Mouse (Mus musculus): ENCODE data around the gene Ntn1. TPM values are rescaled to one million over a fixed set of nuclear protein-coding genes. Genes with fewer than 3 reads are reported as not detected.

Gene Ntn1
- polyA plus RNA-seq, 1 experiment from 2014 or later, result 13.6 TPM

DNA sequence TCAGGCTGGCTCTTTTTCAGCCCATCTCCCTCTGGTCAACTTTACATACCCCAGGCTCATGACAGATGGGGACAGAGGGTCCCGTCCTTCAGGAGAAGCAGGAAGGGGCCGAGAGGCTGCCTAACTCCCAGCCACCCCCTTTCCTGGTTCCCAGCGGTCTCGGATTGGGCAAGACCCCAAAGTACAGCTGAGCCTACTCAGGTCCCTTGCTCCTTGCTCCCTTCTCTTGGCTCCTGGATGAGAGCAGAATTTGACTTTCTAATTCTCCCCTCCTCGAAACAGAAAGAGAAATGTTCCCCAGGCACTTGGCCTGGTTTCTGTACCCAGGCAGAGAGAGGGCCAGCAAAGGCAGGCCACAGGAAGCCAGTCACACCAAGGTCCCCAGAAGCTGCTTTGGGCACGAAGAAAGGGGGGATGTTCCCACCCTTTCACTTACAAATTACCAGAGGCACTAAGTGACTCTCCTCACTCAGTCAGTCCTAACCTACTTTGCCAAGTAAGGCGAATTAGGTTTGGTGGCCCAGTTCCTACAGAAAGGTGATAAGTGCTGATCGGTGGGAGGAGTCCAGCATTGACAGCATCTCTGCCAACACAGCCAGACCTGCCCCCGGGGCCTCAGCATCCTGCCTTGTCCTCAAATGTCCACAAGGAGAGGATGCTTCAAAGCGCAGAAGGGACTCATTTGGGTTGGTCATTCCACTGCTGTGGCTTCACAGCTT lies 70.1 kb downstream of the Ntn1 start:
- H3K4me2 ChIP-seq (replicated peaks; ENCODE audit: low read depth, low read length), result no peak overlapping the region
- no peaks in the 10 kb centered on the region for H3K27me3 ChIP-seq (ENCODE audit: insufficient read depth, low read length)
- H3K4me1 ChIP-seq (ENCODE audit: insufficient read depth, low read length), result no peaks in the 10 kb centered on the region
- no peak for ATAC-seq (ENCODE audit: low FRiP score, low TSS enrichment)
- WGBS, result 48% methylated on average over 10 of the region's 10 CpGs
- no peaks in the 10 kb centered on the region for H3K36me3 ChIP-seq (ENCODE audit: insufficient read depth, low read length)
- no peak overlapping the region for H3K9ac ChIP-seq (replicated peaks; ENCODE audit: low read length)
- no peak overlapping the region for H3K4me3 ChIP-seq (ENCODE audit: low read length)
- H3K9me3 ChIP-seq (ENCODE audit: low read length), result no peaks in the 10 kb centered on the region
- H3K27ac ChIP-seq (ENCODE audit: low read length), result no peak overlapping the region

DNA sequence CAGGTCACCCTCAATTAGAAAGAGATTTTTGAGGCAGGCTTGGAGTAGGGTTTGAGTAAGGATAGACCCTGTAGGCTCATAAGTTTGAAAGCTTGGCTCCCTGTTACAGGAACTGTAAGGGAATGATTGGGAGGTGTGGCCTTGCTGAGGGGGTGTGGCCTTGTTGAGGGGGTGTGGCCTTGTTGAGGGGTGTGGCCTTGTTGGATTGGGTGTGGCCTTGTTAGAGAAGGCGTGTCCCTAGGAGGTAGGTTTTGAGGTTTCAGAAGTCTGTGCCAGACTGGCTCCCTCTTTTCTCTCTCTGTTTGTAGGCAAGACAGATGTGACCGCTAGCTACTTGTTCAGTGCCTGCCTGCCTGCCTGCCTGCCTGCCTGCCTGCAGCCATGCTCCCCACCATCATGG lies 75.8 kb downstream of the Ntn1 start:
- ATAC-seq (ENCODE audit: low FRiP score, low TSS enrichment), result no peak
- Histone ChIP-seq H3K4me1 (ENCODE audit: insufficient read depth, low read length) (peaks cover 11% of the 10 kb centered on the region), H3K27ac (ENCODE audit: low read length) (no peak overlapping the region), H3K4me3 (ENCODE audit: low read length) (no peak overlapping the region), H3K27me3 (ENCODE audit: insufficient read depth, low read length) (no peaks in the 10 kb centered on the region), H3K9ac (replicated peaks; ENCODE audit: low read length) (no peak overlapping the region), H3K4me2 (replicated peaks; ENCODE audit: low read depth, low read length) (no peak overlapping the region), H3K9me3 (ENCODE audit: low read length) (no peaks in the 10 kb centered on the region), H3K36me3 (ENCODE audit: insufficient read depth, low read length) (no peaks in the 10 kb centered on the region)
- WGBS, result 72% methylated on average over 2 of the region's 2 CpGs

DNA sequence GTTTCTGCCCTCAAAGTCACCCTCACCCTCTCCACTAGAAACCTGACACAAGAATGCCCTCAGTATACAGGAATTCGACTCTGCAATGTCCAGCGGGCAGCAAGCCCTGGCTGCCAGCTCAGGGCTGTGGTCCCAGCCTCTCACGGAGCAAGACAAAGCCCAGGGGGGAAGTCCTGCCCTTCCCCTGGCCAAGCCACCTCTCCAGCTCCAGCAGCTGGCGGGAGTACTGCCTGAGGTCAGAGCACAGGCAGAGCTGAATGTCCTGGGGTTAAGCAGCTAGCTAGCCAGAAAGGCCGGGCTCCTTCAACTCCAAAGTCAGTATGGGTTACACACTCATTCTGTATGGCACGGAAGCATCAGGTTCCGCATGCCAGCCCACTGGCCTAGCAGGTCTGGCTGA lies 79.2 kb downstream of the Ntn1 start:
- Histone ChIP-seq H3K4me3 (ENCODE audit: low read length) (no peak overlapping the region), H3K27ac (ENCODE audit: low read length) (peak overlapping the region; percentile 47; the same call in 1 of the 2 replicates), H3K4me2 (replicated peaks; ENCODE audit: low read depth, low read length) (no peak overlapping the region), H3K27me3 (ENCODE audit: insufficient read depth, low read length) (no peaks in the 10 kb centered on the region), H3K4me1 (ENCODE audit: insufficient read depth, low read length) (peaks cover 11% of the 10 kb centered on the region), H3K9me3 (ENCODE audit: low read length) (peaks cover 9% of the 10 kb centered on the region; the same call in 1 of the 2 replicates), H3K36me3 (ENCODE audit: insufficient read depth, low read length) (no peaks in the 10 kb centered on the region), H3K9ac (replicated peaks; ENCODE audit: low read length) (peak overlapping the region; percentile 31; the same call in 1 of the 2 replicates)
- WGBS, result 35% methylated on average over 7 of the region's 7 CpGs
- ATAC-seq (ENCODE audit: low FRiP score, low TSS enrichment), result peak; percentile 76; the same call in 1 of the 2 replicates

DNA sequence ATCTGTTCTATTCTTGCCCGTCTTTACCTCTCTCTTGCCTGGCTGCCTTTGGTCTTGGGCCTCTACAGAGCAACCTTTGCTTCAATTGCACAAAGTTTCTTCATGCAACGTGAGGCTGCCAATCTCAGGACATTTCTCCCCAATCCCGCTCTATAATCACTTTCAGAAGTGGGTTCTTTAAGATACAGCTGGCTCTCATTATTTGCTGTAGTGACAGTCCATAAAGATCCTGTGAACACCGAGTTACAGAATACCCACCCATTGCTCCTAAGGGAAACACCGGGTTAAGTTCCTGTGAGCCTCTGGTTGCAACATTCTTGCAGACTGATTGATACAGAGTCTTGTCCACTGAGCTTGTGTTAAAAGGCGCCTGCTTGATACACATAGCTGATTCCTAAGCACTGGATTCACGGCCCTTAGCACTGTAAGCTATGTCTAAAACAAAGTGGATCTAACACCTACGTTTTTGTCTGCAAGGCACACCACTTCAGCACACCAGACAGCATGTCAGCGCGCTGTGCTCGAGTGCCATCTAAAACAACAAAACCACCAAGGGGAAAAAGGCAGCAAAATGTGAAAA lies 85.0 kb downstream of the Ntn1 start:
- Histone ChIP-seq H3K27ac (ENCODE audit: low read length) (no peak overlapping the region), H3K4me3 (ENCODE audit: low read length) (no peak overlapping the region), H3K9me3 (ENCODE audit: low read length) (peaks cover 9% of the 10 kb centered on the region; the same call in 1 of the 2 replicates), H3K9ac (replicated peaks; ENCODE audit: low read length) (no peak overlapping the region), H3K4me1 (ENCODE audit: insufficient read depth, low read length) (peaks cover 14% of the 10 kb centered on the region), H3K27me3 (ENCODE audit: insufficient read depth, low read length) (no peaks in the 10 kb centered on the region), H3K36me3 (ENCODE audit: insufficient read depth, low read length) (no peaks in the 10 kb centered on the region), H3K4me2 (replicated peaks; ENCODE audit: low read depth, low read length) (no peak overlapping the region)
- WGBS, result 55% methylated on average over 11 of the region's 11 CpGs
- ATAC-seq (ENCODE audit: low FRiP score, low TSS enrichment), result no peak

DNA sequence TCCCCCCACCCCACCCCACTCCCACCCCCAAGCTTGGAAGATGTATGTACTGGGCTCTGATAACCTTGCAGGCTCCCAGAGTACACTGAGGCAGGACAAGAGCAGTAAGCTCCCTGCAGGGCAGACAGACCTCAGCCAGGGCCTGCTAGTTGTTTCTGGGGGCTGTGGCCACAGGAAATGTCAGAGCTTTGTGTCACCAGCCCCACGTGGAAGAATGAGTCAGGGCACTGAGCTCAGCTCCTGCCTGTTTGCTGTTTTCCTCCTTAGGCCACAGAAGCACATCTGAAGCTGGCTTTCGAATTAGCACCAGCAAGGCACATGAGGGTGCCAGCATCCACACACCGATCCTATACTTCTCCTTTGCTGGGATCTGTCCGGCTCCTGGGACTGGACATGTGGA lies 86.8 kb downstream of the Ntn1 start:
- Histone ChIP-seq H3K4me1 (ENCODE audit: insufficient read depth, low read length) (peaks cover 13% of the 10 kb centered on the region), H3K27ac (ENCODE audit: low read length) (no peak overlapping the region), H3K4me2 (replicated peaks; ENCODE audit: low read depth, low read length) (no peak overlapping the region), H3K9me3 (ENCODE audit: low read length) (peaks cover 9% of the 10 kb centered on the region; the same call in 1 of the 2 replicates), H3K27me3 (ENCODE audit: insufficient read depth, low read length) (no peaks in the 10 kb centered on the region), H3K36me3 (ENCODE audit: insufficient read depth, low read length) (no peaks in the 10 kb centered on the region), H3K9ac (replicated peaks; ENCODE audit: low read length) (no peak overlapping the region), H3K4me3 (ENCODE audit: low read length) (no peak overlapping the region)
- 56% methylated on average over 4 of the region's 4 CpGs for WGBS
- no peak for ATAC-seq (ENCODE audit: low FRiP score, low TSS enrichment)

DNA sequence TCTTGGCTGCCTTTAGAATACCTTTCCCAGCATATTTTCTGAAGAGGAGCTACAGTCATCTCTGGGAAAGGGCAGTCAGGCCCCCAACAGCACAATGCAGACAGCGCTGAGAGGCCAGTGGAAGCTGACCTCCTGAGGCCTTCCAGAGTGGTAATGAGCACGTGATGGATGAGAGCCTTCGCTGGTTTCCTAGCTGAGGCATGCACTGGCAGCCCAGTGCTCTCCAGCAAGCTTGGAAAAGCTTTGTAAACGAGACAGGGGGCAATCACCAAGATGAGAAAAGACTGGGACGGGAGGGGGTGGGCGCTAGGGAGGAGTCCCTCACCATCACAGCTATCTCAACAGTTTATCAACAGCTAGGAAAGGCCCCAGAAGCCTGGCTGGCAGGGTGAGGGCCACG lies 87.6 kb downstream of the Ntn1 start:
- Histone ChIP-seq H3K27ac (ENCODE audit: low read length) (no peak overlapping the region), H3K4me3 (ENCODE audit: low read length) (no peak overlapping the region), H3K4me1 (ENCODE audit: insufficient read depth, low read length) (peaks cover 16% of the 10 kb centered on the region), H3K9ac (replicated peaks; ENCODE audit: low read length) (no peak overlapping the region), H3K36me3 (ENCODE audit: insufficient read depth, low read length) (no peaks in the 10 kb centered on the region), H3K4me2 (replicated peaks; ENCODE audit: low read depth, low read length) (no peak overlapping the region), H3K9me3 (ENCODE audit: low read length) (peaks cover 9% of the 10 kb centered on the region; the same call in 1 of the 2 replicates), H3K27me3 (ENCODE audit: insufficient read depth, low read length) (no peaks in the 10 kb centered on the region)
- WGBS, result 24% methylated on average over 7 of the region's 7 CpGs
- ATAC-seq (ENCODE audit: low FRiP score, low TSS enrichment), result 0 out of 2 replicates have a peak, but pooled peaks have one; percentile 54

DNA sequence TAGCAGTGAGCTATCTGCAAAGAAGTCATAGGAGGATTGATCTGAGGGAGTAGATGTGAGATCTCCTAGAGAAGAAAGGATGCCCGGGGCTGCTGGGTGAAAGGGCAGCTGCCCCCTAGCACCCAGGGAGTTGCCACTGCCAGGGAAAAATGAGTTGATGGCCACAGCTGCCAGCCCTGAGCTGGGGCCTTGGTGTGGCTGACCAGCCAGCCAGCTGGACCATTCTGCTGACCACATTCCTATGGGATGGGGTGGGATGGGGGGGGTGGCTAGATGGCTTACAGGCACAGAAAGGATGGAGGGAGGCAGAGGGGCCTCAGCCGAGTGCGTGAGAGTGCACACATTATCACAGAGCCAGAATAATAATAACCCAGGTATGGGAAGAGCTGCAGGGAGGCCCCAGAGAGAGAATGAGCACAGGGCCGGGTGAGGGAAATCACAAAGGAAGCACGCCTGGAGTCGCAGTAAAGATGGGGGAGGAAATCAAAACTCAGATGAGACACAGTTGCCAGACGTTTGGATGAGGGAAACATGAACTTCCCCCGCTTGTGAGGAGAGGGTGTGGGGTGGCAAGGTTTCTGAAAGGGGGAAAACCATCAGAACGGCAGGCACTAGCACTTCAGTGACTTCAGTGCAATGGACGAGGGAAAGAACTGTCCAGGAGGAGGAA lies 91.6 kb downstream of the Ntn1 start:
- H3K27me3 ChIP-seq (ENCODE audit: insufficient read depth, low read length), result no peaks in the 10 kb centered on the region
- ATAC-seq (ENCODE audit: low FRiP score, low TSS enrichment), result no peak
- H3K4me3 ChIP-seq (ENCODE audit: low read length), result no peak overlapping the region
- H3K36me3 ChIP-seq (ENCODE audit: insufficient read depth, low read length), result no peaks in the 10 kb centered on the region
- WGBS, result 29% methylated on average over 10 of the region's 10 CpGs
- no peak overlapping the region for H3K27ac ChIP-seq (ENCODE audit: low read length)
- no peak overlapping the region for H3K9ac ChIP-seq (replicated peaks; ENCODE audit: low read length)
- H3K4me2 ChIP-seq (replicated peaks; ENCODE audit: low read depth, low read length), result no peak overlapping the region
- peaks cover 16% of the 10 kb centered on the region for H3K4me1 ChIP-seq (ENCODE audit: insufficient read depth, low read length)
- H3K9me3 ChIP-seq (ENCODE audit: low read length), result no peaks in the 10 kb centered on the region

DNA sequence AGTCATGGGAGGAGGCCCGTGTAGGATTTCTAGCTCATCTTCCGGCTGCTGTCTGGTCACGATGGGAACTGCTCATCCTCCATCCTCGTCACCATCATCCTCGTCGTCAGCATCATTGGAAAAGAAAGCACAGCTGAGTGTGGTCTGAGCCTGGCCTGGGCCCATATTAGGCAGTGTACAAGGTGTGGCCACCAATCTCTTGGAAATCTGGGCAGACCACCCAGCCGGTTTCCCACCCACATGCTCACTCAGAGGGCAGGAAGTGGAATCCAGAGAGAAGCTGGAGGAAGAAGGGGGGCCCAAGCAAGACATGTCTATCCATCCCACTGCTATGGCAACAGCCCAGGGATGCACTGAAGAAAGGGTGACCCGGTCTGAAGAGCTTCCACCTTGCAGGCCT lies 94.6 kb downstream of the Ntn1 start:
- H3K4me2 ChIP-seq (replicated peaks; ENCODE audit: low read depth, low read length), result no peak overlapping the region
- no peak overlapping the region for H3K27ac ChIP-seq (ENCODE audit: low read length)
- no peak for ATAC-seq (ENCODE audit: low FRiP score, low TSS enrichment)
- no peak overlapping the region for H3K9ac ChIP-seq (replicated peaks; ENCODE audit: low read length)
- peaks cover 4% of the 10 kb centered on the region for H3K4me1 ChIP-seq (ENCODE audit: insufficient read depth, low read length)
- no peaks in the 10 kb centered on the region for H3K9me3 ChIP-seq (ENCODE audit: low read length)
- H3K36me3 ChIP-seq (ENCODE audit: insufficient read depth, low read length), result no peaks in the 10 kb centered on the region
- H3K4me3 ChIP-seq (ENCODE audit: low read length), result no peak overlapping the region
- H3K27me3 ChIP-seq (ENCODE audit: insufficient read depth, low read length), result no peaks in the 10 kb centered on the region
- 71% methylated on average over 8 of the region's 8 CpGs for WGBS

DNA sequence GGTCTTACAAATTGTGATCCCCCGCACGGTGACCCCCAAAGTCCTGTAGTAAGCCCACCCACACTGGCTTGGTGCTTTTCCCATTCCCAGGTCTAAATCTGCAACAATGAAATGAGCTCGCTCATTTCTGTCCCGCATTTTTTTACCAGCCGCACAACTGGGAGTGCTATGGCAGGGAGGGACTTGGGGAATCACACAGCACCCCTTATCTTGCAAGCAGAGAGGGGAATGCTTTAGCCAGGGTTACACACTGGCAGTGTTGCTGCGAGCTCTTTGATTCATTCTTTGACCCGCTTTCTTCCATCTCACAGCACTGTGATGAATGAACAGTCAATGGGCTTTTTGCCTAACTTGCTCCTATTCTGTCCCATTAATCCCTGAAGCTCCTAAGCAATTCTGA lies 98.3 kb downstream of the Ntn1 start:
- Histone ChIP-seq H3K9ac (replicated peaks; ENCODE audit: low read length) (no peak overlapping the region), H3K4me3 (ENCODE audit: low read length) (no peak overlapping the region), H3K27ac (ENCODE audit: low read length) (no peak overlapping the region), H3K4me2 (replicated peaks; ENCODE audit: low read depth, low read length) (no peak overlapping the region), H3K36me3 (ENCODE audit: insufficient read depth, low read length) (no peaks in the 10 kb centered on the region), H3K4me1 (ENCODE audit: insufficient read depth, low read length) (no peaks in the 10 kb centered on the region), H3K9me3 (ENCODE audit: low read length) (no peaks in the 10 kb centered on the region), H3K27me3 (ENCODE audit: insufficient read depth, low read length) (no peaks in the 10 kb centered on the region)
- ATAC-seq (ENCODE audit: low FRiP score, low TSS enrichment), result no peak
- 78% methylated on average over 7 of the region's 7 CpGs for WGBS

DNA sequence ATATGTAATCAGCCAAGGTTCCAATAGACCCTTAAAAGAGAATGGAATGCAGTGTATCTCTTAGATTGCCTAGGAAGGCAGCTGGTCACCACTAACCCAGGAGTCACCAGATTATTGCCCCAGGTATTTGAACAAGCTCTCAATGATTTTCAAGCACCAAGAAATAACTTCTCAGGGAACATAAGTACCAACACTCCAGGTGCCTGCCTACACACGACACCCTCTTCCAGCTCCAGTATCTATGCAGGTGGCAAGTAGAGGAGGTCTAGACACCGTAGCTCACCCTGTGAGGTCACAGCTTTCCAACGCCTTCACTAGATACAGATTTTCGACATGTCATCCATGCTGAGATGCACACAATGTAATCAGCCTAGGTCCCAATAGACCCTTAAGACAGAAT lies 99.0 kb downstream of the Ntn1 start:
- Histone ChIP-seq H3K4me3 (ENCODE audit: low read length) (no peak overlapping the region), H3K4me1 (ENCODE audit: insufficient read depth, low read length) (no peaks in the 10 kb centered on the region), H3K4me2 (replicated peaks; ENCODE audit: low read depth, low read length) (no peak overlapping the region), H3K27ac (ENCODE audit: low read length) (no peak overlapping the region), H3K9me3 (ENCODE audit: low read length) (no peaks in the 10 kb centered on the region), H3K27me3 (ENCODE audit: insufficient read depth, low read length) (no peaks in the 10 kb centered on the region), H3K36me3 (ENCODE audit: insufficient read depth, low read length) (no peaks in the 10 kb centered on the region), H3K9ac (replicated peaks; ENCODE audit: low read length) (no peak overlapping the region)
- no peak for ATAC-seq (ENCODE audit: low FRiP score, low TSS enrichment)
- 94% methylated on average over 4 of the region's 4 CpGs for WGBS

Measured in kidney, embryonic 16.5 days (tissue).